Mouse (Mus musculus) kidney, adult 2 months (tissue): ENCODE data around the gene Cstb.

ENCODE experiments used
- CTCF ChIP-seq: fragments of 200-500 bp; conservative IDR thresholded peaks from 2 replicates; pipeline ENCODE4 v1.5.1; 2011; ENCODE audit warnings: low read depth, mild to moderate bottlenecking, control low read depth, low read length, moderate library complexity, mixed read lengths; ENCODE audit not compliant: insufficient read depth, insufficient read length
- POLR2A ChIP-seq: fragments of 200-500 bp; IDR thresholded peaks from one replicate; pipeline ENCODE4 v1.6.1; 2011; ENCODE audit warnings: low read depth, low read length, control low read depth

GRCm38 (mm10) chr10:78385520-78385919 is 39.9 kb upstream of the Cstb start:
- TF ChIP-seq CTCF: no peak
- TF ChIP-seq POLR2A: no peak
